26 mouse cellular contexts compared by ENCODE assay signal in genomic region chr1:104912407-104912806, GRCm38 (mm10).
A peak's percentile ranks its signal among the peaks of the same experiment; 100 is the strongest.
DNase-seq lines count a peak whose midpoint lies in the region; ATAC-seq and TF ChIP-seq lines count a peak whose summit lies in the region.
"Had no signal": no experiment of that assay in that cellular context is flagged by ENCODE, and none has a peak within 500 bp of the region (broad histone marks: within the 10 kb centered on the region; RNA-seq: fewer than 3 reads in every experiment).

No protein-coding gene starts in this region.

- DNase-seq in embryonic facial prominence, embryonic 14.5 days (ENCODE audit: low spot score) = no peak
- DNase-seq in embryonic facial prominence, embryonic 10.5 days (ENCODE audit: low spot score) = no peak
- peak; percentile 7 for DNase-seq in hindbrain, postnatal 0 days (ENCODE audit: low spot score)
- DNase-seq in hindbrain, embryonic 11.5 days (ENCODE audit: low spot score) = no peak
- peak; percentile 15 to 18 for DNase-seq in left cerebral cortex, postnatal 10 days (ENCODE audit: extremely low spot score in 1 of 2, low spot score in 2 of 2)
- DNase-seq in left cerebral cortex, adult 11 months (ENCODE audit: low spot score) = no peak
- DNase-seq in right cerebral cortex, postnatal 10 days (ENCODE audit: low spot score in 2 of 2) = peak; percentile 33 to 52
- no peak for DNase-seq in right cerebral cortex, postnatal 36 days (ENCODE audit: low spot score in 2 of 2)
- DNase-seq: adrenal gland, postnatal 10 days; cerebellum, adult 11 months; cerebellum, adult 9-11 months; gastrocnemius, postnatal 25 days; heart, adult 11 months; heart, postnatal 36 days; kidney, adult 18-20 months; kidney, postnatal 25 days; thymus, postnatal 4 days had no signal

- no peak overlapping the region for H3K4me3 ChIP-seq in embryonic facial prominence, embryonic 14.5 days (ENCODE audit: low read depth, low read length)
- H3K4me3 ChIP-seq in embryonic facial prominence, embryonic 10.5 days = no peak overlapping the region
- H3K4me3 ChIP-seq in hindbrain, postnatal 0 days (ENCODE audit: low read length) = no peak overlapping the region
- H3K4me3 ChIP-seq in hindbrain, embryonic 11.5 days (ENCODE audit: low read depth, low read length) = no peak overlapping the region
- H3K4me3 ChIP-seq: heart, embryonic 10.5 days; heart, embryonic 15.5 days; hindbrain, embryonic 15.5 days; kidney, embryonic 15.5 days; limb, embryonic 13.5 days; megakaryocyte, embryonic 14.5 days; midbrain, embryonic 12.5 days had no signal

- H3K27me3 ChIP-seq in embryonic facial prominence, embryonic 14.5 days (replicated peaks; ENCODE audit: control insufficient read depth, insufficient read depth, low read length) = no peaks in the 10 kb centered on the region
- no peaks in the 10 kb centered on the region for H3K27me3 ChIP-seq in embryonic facial prominence, embryonic 10.5 days (replicated peaks; ENCODE audit: low read depth, poor library complexity, severe bottlenecking)
- H3K27me3 ChIP-seq in hindbrain, postnatal 0 days (ENCODE audit: insufficient read depth, low read length) = no peaks in the 10 kb centered on the region
- no peaks in the 10 kb centered on the region for H3K27me3 ChIP-seq in hindbrain, embryonic 11.5 days (ENCODE audit: control insufficient read depth, insufficient read depth, low read length)
- H3K27me3 ChIP-seq: heart, embryonic 15.5 days; hindbrain, embryonic 15.5 days; kidney, embryonic 15.5 days; limb, embryonic 13.5 days; megakaryocyte, embryonic 14.5 days; Patski had no signal

- no peaks in the 10 kb centered on the region for H3K4me1 ChIP-seq in embryonic facial prominence, embryonic 14.5 days (ENCODE audit: control insufficient read depth, insufficient read depth, low read length)
- H3K4me1 ChIP-seq in embryonic facial prominence, embryonic 10.5 days = peaks cover 7% of the 10 kb centered on the region
- H3K4me1 ChIP-seq in hindbrain, postnatal 0 days (ENCODE audit: insufficient read depth, low read length) = no peaks in the 10 kb centered on the region
- no peaks in the 10 kb centered on the region for H3K4me1 ChIP-seq in hindbrain, embryonic 11.5 days (replicated peaks; ENCODE audit: control insufficient read depth, insufficient read depth, low read length)
- H3K4me1 ChIP-seq: heart, embryonic 10.5 days; heart, embryonic 15.5 days; hindbrain, embryonic 15.5 days; kidney, embryonic 15.5 days; megakaryocyte, embryonic 14.5 days had no signal

- no peaks in the 10 kb centered on the region for H3K9me3 ChIP-seq in embryonic facial prominence, embryonic 14.5 days (ENCODE audit: control insufficient read depth, low read length)
- H3K9me3 ChIP-seq in embryonic facial prominence, embryonic 10.5 days = no peaks in the 10 kb centered on the region
- no peaks in the 10 kb centered on the region for H3K9me3 ChIP-seq in hindbrain, postnatal 0 days (ENCODE audit: low read length)
- H3K9me3 ChIP-seq in hindbrain, embryonic 11.5 days (ENCODE audit: control insufficient read depth, low read length) = no peaks in the 10 kb centered on the region
- H3K9me3 ChIP-seq: heart, embryonic 10.5 days; heart, embryonic 15.5 days; hindbrain, embryonic 15.5 days; kidney, embryonic 15.5 days; limb, embryonic 13.5 days; midbrain, embryonic 12.5 days had no signal

- intact Hi-C loops in left cerebral cortex, postnatal 10 days (cut with DNase I) = no loop called here

- ATAC-seq in embryonic facial prominence, embryonic 14.5 days (ENCODE audit: low read depth) = peak; percentile 26; the same call in 1 of the 2 replicates
- ATAC-seq in hindbrain, postnatal 0 days = no peak
- no peak for ATAC-seq in hindbrain, embryonic 11.5 days (ENCODE audit: low FRiP score)
- ATAC-seq: Patski had no signal

- TF ChIP-seq CTCF in hindbrain, postnatal 0 days (IDR thresholded peaks at IDR 0.05; ENCODE audit: low read depth) = no peak

- H3K27ac ChIP-seq in embryonic facial prominence, embryonic 14.5 days (replicated peaks; ENCODE audit: low read depth, low read length) = no peak overlapping the region
- H3K27ac ChIP-seq in embryonic facial prominence, embryonic 10.5 days (replicated peaks) = no peak overlapping the region
- no peak overlapping the region for H3K27ac ChIP-seq in hindbrain, postnatal 0 days
- no peak overlapping the region for H3K27ac ChIP-seq in hindbrain, embryonic 11.5 days (ENCODE audit: low read depth, low read length)
- H3K27ac ChIP-seq: heart, embryonic 10.5 days; heart, embryonic 15.5 days; hindbrain, embryonic 15.5 days; kidney, embryonic 15.5 days; limb, embryonic 13.5 days; midbrain, embryonic 12.5 days had no signal

- no peak overlapping the region for H3K9ac ChIP-seq in embryonic facial prominence, embryonic 14.5 days (ENCODE audit: low read depth, low read length)
- H3K9ac ChIP-seq in hindbrain, postnatal 0 days (replicated peaks; ENCODE audit: low read length) = no peak overlapping the region
- H3K9ac ChIP-seq in hindbrain, embryonic 11.5 days (ENCODE audit: low read depth, low read length) = no peak overlapping the region
- H3K9ac ChIP-seq: heart, embryonic 15.5 days; hindbrain, embryonic 15.5 days; kidney, embryonic 15.5 days; limb, embryonic 13.5 days; midbrain, embryonic 12.5 days had no signal

- H3K4me2 ChIP-seq in embryonic facial prominence, embryonic 14.5 days (ENCODE audit: low read depth, low read length) = no peak overlapping the region
- no peak overlapping the region for H3K4me2 ChIP-seq in hindbrain, postnatal 0 days (ENCODE audit: low read depth, low read length)
- H3K4me2 ChIP-seq in hindbrain, embryonic 11.5 days (replicated peaks; ENCODE audit: low read depth, low read length) = no peak overlapping the region
- H3K4me2 ChIP-seq: heart, embryonic 15.5 days; hindbrain, embryonic 15.5 days; kidney, embryonic 15.5 days; limb, embryonic 13.5 days; liver, embryonic 11.5 days; midbrain, embryonic 12.5 days had no signal

- 40% methylated on average over 3 of the region's 3 CpGs for WGBS in embryonic facial prominence, embryonic 14.5 days
- WGBS in embryonic facial prominence, embryonic 10.5 days = 62% methylated on average over 3 of the region's 3 CpGs
- 38% methylated on average over 3 of the region's 3 CpGs for WGBS in hindbrain, postnatal 0 days
- WGBS in hindbrain, embryonic 11.5 days = 69% methylated on average over 3 of the region's 3 CpGs

- H3K36me3 ChIP-seq in embryonic facial prominence, embryonic 14.5 days (ENCODE audit: control insufficient read depth, insufficient read depth, low read length) = no peaks in the 10 kb centered on the region
- no peaks in the 10 kb centered on the region for H3K36me3 ChIP-seq in embryonic facial prominence, embryonic 10.5 days (replicated peaks)
- no peaks in the 10 kb centered on the region for H3K36me3 ChIP-seq in hindbrain, postnatal 0 days (ENCODE audit: insufficient read depth, low read length)
- H3K36me3 ChIP-seq in hindbrain, embryonic 11.5 days (ENCODE audit: control insufficient read depth, insufficient read depth, low read length) = no peaks in the 10 kb centered on the region
- H3K36me3 ChIP-seq: heart, embryonic 10.5 days; heart, embryonic 15.5 days; hindbrain, embryonic 15.5 days; kidney, embryonic 15.5 days; limb, embryonic 13.5 days; midbrain, embryonic 12.5 days had no signal

Comparison
In these comparisons a context has a peak if more than half of its experiments do, and no peak if none do; other contexts are left out.
1. DNase-seq: peak in hindbrain, postnatal 0 days (single experiment), left cerebral cortex, postnatal 10 days (2 of 2) and right cerebral cortex, postnatal 10 days (2 of 2); none in embryonic facial prominence, embryonic 14.5 days (single experiment), embryonic facial prominence, embryonic 10.5 days (single experiment), hindbrain, embryonic 11.5 days (single experiment), left cerebral cortex, adult 11 months (single experiment) and right cerebral cortex, postnatal 36 days (0 of 2).